Mouse (Mus musculus): ENCODE measurements at regions not wholly inside any gene's neighbourhood (a gene's known extent, or its start where the extent isn't known, plus 50 kb on each side); places are given as distances from the start of the nearest gene placed in this dataset.

DNA sequence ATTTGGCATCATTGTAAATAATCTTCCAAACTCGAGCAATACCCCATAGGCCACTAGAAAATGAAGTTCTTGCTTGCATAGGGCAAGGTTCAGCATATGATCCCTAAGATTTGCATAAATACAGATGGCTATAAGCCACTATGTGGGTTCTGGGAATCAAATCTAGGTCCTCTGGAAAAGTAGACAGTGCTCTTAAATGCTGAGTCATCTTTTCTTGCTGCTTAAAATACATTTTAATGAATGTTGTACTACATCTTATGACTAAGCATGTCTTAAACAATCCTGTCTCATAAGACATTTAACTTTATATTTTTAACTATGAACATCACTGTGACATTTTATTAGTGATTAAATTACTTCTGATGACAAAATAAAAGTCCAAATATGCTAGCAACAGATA lies 448.6 kb upstream of the Gm9747 start:
- Histone ChIP-seq H3K4me2 (no peak overlapping the region), H3K4me1 (no peaks in the 10 kb centered on the region), H3K27me3 (no peaks in the 10 kb centered on the region), H3K36me3 (no peaks in the 10 kb centered on the region), H3K27ac (no peak overlapping the region), H3K9ac (no peak overlapping the region), H3K4me3 (replicated peaks) (no peak overlapping the region), H3K9me3 (replicated peaks) (no peaks in the 10 kb centered on the region)
- WGBS: 58% methylated on average over 1 of the region's 1 CpGs
- ATAC-seq (replicated peaks; ENCODE audit: low FRiP score): no peak

DNA sequence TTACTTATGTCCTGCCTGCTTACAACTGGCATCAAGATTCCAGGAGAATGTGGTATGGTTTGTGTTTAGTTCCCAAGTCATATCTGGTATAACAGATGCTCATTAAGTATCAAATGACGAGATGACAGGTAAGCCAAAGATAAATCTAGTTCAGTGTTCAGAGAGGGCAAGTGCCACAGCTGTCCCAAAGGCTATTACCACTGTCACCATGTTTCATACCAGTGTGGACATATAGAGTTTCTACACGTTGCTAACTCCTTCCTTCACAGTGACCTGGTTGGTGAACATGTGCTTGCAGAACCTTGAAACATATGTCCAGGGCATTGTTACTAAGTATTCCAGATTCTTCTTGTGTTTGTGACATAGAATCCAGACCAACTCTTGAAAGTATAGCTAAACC lies 438.1 kb upstream of the Gm9747 start:
- Histone ChIP-seq H3K4me3 (replicated peaks) (no peak overlapping the region), H3K4me1 (no peaks in the 10 kb centered on the region), H3K4me2 (no peak overlapping the region), H3K9me3 (replicated peaks) (no peaks in the 10 kb centered on the region), H3K36me3 (no peaks in the 10 kb centered on the region), H3K9ac (no peak overlapping the region), H3K27ac (no peak overlapping the region), H3K27me3 (no peaks in the 10 kb centered on the region)
- WGBS: 60% methylated on average over 2 of the region's 2 CpGs
- no peak for ATAC-seq (replicated peaks; ENCODE audit: low FRiP score)

DNA sequence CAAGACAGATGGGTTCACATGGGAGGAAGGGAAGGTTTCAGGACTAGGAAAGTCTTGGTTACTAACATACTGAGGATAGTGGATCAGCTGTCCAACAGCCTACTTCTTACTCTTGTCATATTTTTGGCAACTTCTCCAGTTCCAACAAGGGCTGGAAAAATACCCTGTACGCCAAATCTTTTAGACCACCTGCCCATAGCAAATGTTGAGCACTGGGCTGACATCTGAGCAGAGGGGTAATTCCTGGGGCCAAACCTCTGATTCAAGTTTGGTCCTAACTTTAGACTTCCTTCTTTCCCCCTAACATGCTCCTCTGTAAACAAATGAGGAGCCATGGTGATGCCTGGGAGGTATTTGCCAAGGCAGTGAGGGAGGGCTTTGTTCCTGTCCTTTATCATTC lies 437.5 kb upstream of the Gm9747 start:
- no peak overlapping the region for H3K27ac ChIP-seq
- H3K27me3 ChIP-seq: no peaks in the 10 kb centered on the region
- H3K9ac ChIP-seq: no peak overlapping the region
- WGBS: 96% methylated on average over 1 of the region's 1 CpGs
- H3K4me3 ChIP-seq (replicated peaks): no peak overlapping the region
- H3K4me2 ChIP-seq: no peak overlapping the region
- ATAC-seq (replicated peaks; ENCODE audit: low FRiP score): no peak
- H3K36me3 ChIP-seq: no peaks in the 10 kb centered on the region
- H3K4me1 ChIP-seq: no peaks in the 10 kb centered on the region
- no peaks in the 10 kb centered on the region for H3K9me3 ChIP-seq (replicated peaks)

DNA sequence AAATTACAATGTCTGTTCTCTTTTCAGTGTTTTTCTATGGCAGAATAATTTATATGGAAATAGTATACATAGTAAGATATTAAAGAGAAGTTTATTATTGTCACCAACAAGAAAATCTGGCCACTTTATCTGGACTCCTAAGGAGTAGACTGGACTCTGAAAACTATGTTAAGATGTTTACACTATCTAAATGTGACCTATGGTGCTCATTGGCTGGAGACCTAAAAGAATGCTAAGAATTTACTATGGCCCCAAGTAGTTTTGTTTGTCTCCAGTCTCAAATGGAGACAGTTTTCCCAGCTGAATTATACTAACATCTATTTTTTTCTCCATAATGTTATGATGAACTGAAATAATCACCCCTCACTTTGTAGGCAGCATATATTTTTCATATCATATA lies 421.3 kb upstream of the Gm9747 start:
- ATAC-seq (replicated peaks; ENCODE audit: low FRiP score): 0 out of 2 replicates have a peak, but pooled peaks have one; percentile 60
- H3K36me3 ChIP-seq: no peaks in the 10 kb centered on the region
- no peak overlapping the region for H3K27ac ChIP-seq
- no peaks in the 10 kb centered on the region for H3K9me3 ChIP-seq (replicated peaks)
- no peak overlapping the region for H3K9ac ChIP-seq
- H3K4me1 ChIP-seq: no peaks in the 10 kb centered on the region
- H3K4me2 ChIP-seq: no peak overlapping the region
- no peak overlapping the region for H3K4me3 ChIP-seq (replicated peaks)
- H3K27me3 ChIP-seq: no peaks in the 10 kb centered on the region

DNA sequence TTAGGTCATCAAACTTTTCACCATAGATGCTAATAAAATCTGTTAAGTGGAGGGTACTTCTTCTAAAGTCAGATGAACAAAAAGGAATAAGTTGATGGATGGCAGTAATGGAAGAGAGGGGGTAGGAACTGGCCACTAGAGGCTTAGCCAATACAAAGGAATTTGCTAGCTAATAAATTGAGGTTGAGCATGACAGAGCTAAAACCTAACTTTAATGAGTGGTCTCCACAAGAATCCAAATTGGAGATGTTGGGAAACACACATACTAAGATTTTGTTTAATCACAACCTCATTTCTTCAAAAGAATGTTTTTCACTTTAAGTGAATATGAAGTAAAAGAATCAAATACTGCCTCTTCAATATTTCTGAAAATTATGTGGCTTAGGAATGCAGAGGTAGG lies 414.0 kb upstream of the Gm9747 start:
- ATAC-seq (replicated peaks; ENCODE audit: low FRiP score): no peak
- Histone ChIP-seq H3K9ac (no peak overlapping the region), H3K36me3 (no peaks in the 10 kb centered on the region), H3K27me3 (no peaks in the 10 kb centered on the region), H3K4me2 (no peak overlapping the region), H3K27ac (no peak overlapping the region), H3K4me1 (no peaks in the 10 kb centered on the region), H3K9me3 (replicated peaks) (no peaks in the 10 kb centered on the region), H3K4me3 (replicated peaks) (no peak overlapping the region)

DNA sequence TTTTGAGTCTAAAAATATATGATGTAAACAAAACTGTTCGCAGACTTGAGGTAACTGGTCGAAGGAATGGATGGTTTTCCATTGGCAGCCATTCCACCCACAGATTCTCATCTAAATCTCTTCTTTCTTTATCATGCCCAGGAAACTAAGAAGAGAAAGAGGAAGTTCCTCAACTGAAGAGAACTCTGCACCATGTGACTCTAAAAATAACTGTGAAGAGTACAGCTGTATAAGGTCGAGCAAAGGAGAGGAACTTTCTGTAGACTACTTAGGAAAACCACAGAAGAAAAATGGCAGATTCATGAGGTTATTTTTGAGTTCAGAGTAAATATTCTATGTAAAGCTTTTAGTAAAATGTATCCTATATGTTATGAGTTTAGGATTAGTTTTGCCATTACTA lies 390.9 kb upstream of the Gm9747 start:
- Histone ChIP-seq H3K4me3 (replicated peaks) (no peak overlapping the region), H3K27ac (no peak overlapping the region)
- ATAC-seq (replicated peaks; ENCODE audit: low FRiP score): no peak

DNA sequence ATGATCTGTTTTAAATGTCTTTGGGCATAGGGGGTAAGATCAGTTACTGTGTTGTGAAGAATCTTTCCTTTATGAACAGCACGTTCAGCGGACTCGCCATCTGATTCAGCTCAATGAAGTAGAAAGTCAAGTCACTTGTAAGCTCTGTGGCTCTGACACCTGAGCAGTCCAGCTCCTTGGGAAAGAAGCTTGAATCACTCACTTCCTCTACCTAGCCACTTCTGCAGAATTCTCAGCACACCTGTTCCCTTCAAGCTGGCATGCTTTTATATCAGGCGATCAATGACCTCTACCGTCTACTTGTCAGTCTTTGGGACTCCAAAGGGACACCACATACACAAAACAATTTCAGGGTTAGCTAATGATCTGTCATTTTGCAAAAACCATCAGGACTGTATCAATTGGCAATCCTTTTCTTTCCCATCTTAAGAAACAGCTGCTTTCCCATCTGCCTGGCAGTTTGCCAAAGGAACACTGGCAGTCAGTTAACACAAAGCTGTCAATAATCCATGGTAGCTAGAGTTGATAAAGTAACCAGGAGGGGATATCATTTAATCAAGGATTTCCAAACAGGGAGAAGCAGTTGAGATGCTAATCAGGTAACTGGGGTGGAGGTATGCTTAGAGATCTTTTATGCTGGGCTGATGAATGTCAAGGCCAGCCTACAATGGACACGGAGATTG lies 382.3 kb upstream of the Gm9747 start:
- Histone ChIP-seq H3K9me3 (replicated peaks) (no peaks in the 10 kb centered on the region), H3K4me1 (no peaks in the 10 kb centered on the region), H3K4me2 (no peak overlapping the region), H3K9ac (no peak overlapping the region), H3K4me3 (replicated peaks) (no peak overlapping the region), H3K27ac (no peak overlapping the region), H3K36me3 (no peaks in the 10 kb centered on the region), H3K27me3 (no peaks in the 10 kb centered on the region)
- ATAC-seq (replicated peaks; ENCODE audit: low FRiP score): no peak
- 77% methylated on average over 6 of the region's 6 CpGs for WGBS

More for the DNA sequence above, 390.9 kb upstream of the Gm9747 start:
- WGBS: 81% methylated on average over 3 of the region's 3 CpGs
- Histone ChIP-seq H3K4me2 (no peak overlapping the region), H3K27me3 (no peaks in the 10 kb centered on the region), H3K4me1 (no peaks in the 10 kb centered on the region), H3K36me3 (no peaks in the 10 kb centered on the region), H3K9me3 (replicated peaks) (no peaks in the 10 kb centered on the region), H3K9ac (no peak overlapping the region)

DNA sequence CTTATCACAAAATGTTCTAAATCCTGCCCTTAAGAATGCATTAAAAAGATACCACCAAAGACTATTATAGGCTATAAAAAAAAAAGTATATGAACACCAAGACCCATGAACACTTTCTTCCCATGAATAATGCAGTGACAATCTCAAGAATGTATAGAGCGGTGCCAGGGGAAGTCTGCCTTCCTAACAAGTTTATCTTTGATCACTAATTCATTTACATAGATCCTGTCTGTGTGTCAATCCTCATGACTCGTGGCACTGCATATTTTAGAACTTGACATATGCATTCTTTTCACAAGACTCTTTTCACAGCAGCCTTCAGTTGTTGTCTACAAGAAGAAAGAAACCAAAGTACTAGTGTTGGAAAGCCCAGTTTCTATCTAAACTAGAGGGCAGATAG lies 373.4 kb upstream of the Gm9747 start:
- Histone ChIP-seq H3K27me3 (no peaks in the 10 kb centered on the region), H3K4me1 (no peaks in the 10 kb centered on the region), H3K9me3 (replicated peaks) (no peaks in the 10 kb centered on the region), H3K4me3 (replicated peaks) (no peak overlapping the region), H3K27ac (no peak overlapping the region), H3K4me2 (no peak overlapping the region), H3K9ac (no peak overlapping the region), H3K36me3 (no peaks in the 10 kb centered on the region)
- WGBS: 69% methylated on average over 2 of the region's 2 CpGs
- ATAC-seq (replicated peaks; ENCODE audit: low FRiP score): no peak

DNA sequence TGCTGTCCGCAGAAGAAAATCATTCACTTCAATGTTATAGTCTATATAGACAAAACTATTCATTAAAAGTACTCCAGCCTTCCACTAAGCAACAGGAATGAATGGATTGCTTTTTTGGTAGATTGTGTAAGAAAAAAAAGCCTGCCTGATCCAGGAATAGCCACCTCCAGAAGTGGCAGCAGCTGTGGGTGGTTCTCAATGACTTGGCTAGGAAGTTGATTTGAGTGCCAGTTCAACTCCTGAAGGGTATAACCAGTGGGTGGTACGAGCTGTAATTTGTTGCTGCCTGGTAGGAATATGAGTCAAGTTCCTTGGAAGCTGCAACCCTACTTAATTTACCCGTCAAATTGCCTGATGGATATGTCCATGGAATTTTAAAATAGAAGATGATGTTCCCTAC lies 368.3 kb upstream of the Gm9747 start:
- H3K9me3 ChIP-seq (replicated peaks): no peaks in the 10 kb centered on the region
- H3K9ac ChIP-seq: no peak overlapping the region
- 83% methylated on average over 3 of the region's 3 CpGs for WGBS
- H3K36me3 ChIP-seq: no peaks in the 10 kb centered on the region
- no peak overlapping the region for H3K27ac ChIP-seq
- H3K4me3 ChIP-seq (replicated peaks): no peak overlapping the region
- no peak overlapping the region for H3K4me2 ChIP-seq
- H3K27me3 ChIP-seq: no peaks in the 10 kb centered on the region
- ATAC-seq (replicated peaks; ENCODE audit: low FRiP score): no peak
- H3K4me1 ChIP-seq: no peaks in the 10 kb centered on the region

DNA sequence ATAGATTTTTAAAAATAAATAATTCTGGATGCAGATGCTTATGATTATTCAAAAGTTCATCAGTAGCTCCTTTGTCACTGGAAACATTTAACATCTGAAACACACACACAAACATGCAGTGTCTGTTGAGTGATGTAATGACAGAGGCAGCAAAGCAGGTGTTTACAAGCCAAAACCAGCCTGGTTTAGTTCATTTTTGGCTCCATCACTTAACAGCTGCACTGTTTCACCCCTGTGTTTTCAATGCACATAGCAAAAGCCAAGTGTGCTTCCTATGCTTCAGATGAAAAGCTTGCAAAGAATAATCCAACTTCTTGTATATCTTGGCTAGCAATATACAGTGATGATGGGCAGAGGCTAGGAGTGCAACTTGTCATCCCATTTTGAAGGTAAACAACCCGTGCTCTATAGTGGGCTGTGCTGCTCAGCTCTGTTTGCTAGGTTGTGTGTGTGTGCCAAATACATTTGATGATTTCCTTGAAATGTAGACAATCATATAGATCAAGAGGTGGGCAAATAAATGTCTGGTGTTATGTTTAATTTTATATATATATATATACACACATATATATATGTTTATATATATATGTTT lies 345.9 kb upstream of the Gm9747 start:
- H3K9ac ChIP-seq: no peak overlapping the region
- no peak overlapping the region for H3K4me2 ChIP-seq
- no peaks in the 10 kb centered on the region for H3K9me3 ChIP-seq (replicated peaks)
- no peaks in the 10 kb centered on the region for H3K36me3 ChIP-seq
- H3K27ac ChIP-seq: no peak overlapping the region
- H3K4me1 ChIP-seq: no peaks in the 10 kb centered on the region
- H3K4me3 ChIP-seq (replicated peaks): no peak overlapping the region
- no peak for ATAC-seq (replicated peaks; ENCODE audit: low FRiP score)
- WGBS: 47% methylated on average over 1 of the region's 1 CpGs
- H3K27me3 ChIP-seq: no peaks in the 10 kb centered on the region

DNA sequence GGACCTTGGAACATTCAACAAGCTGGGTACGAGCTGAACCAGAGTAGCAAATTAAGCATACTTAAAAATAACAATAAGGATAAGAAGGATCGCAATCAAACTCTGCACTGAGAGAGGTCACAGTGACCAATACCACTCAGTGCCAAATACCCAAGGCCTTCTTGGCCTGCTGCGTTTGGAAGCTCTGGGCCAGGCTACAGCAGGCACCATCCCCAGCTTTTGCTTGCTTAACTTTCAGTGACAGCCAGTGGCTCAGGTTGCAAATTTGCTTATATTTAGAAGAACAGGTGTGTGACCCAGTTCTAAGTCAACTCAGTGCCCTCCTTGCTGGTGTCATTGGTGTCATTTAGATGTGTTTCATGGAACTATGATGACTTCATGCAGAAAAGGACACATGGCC lies 335.7 kb upstream of the Gm9747 start:
- H3K27ac ChIP-seq: no peak overlapping the region
- H3K4me2 ChIP-seq: no peak overlapping the region
- H3K27me3 ChIP-seq: no peaks in the 10 kb centered on the region
- H3K9ac ChIP-seq: no peak overlapping the region
- 83% methylated on average over 3 of the region's 3 CpGs for WGBS
- ATAC-seq (replicated peaks; ENCODE audit: low FRiP score): no peak
- no peak overlapping the region for H3K4me3 ChIP-seq (replicated peaks)
- H3K36me3 ChIP-seq: no peaks in the 10 kb centered on the region
- H3K4me1 ChIP-seq: no peaks in the 10 kb centered on the region
- no peaks in the 10 kb centered on the region for H3K9me3 ChIP-seq (replicated peaks)

DNA sequence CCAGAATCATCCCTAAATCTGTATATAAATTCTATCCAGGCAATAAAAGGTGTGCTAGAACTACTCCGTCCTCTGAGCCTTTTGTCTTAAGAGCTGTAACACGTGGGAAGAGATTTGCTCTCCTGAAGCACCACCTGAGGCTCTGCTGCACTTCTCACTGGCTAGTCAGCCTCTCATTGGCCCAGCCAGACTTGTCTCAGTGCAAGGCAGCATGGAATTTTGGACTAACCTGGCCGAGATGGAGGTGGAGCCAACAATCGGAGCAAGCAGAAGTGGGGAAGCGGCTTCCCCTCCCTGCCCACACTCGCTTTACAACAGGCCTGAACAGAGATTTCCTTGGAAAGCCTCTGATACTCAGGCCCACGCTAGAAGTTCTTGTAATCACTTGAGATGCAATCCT lies 332.1 kb upstream of the Gm9747 start:
- 70% methylated on average over 7 of the region's 7 CpGs for WGBS
- H3K4me1 ChIP-seq: no peaks in the 10 kb centered on the region
- no peaks in the 10 kb centered on the region for H3K36me3 ChIP-seq
- H3K9me3 ChIP-seq (replicated peaks): no peaks in the 10 kb centered on the region
- no peak overlapping the region for H3K4me3 ChIP-seq (replicated peaks)
- no peak overlapping the region for H3K27ac ChIP-seq
- no peak overlapping the region for H3K9ac ChIP-seq
- ATAC-seq (replicated peaks; ENCODE audit: low FRiP score): no peak
- H3K4me2 ChIP-seq: no peak overlapping the region
- no peaks in the 10 kb centered on the region for H3K27me3 ChIP-seq

DNA sequence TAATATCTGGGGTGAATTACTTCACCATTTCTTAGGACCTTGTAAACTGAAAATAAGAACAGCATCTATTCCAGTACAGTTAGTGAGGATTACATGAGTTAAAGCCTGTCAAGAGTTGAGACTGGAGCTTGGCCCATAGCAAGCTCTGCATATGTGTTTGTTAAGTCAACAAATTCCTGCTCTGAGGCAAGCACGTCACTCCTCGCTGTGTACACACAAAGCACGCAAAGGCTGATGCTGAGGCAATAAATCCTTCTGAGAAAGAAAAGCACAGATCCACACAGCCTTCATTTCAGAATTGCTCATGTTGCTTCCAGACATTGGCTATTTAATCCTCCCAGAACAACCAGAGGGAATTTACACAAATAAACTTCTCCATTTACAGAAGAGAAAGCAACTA lies 328.9 kb upstream of the Gm9747 start:
- peak overlapping the region; percentile 19 for H3K27ac ChIP-seq
- peak; percentile 83 for ATAC-seq (replicated peaks; ENCODE audit: low FRiP score)
- no peaks in the 10 kb centered on the region for H3K4me1 ChIP-seq
- H3K27me3 ChIP-seq: no peaks in the 10 kb centered on the region
- H3K4me2 ChIP-seq: no peak overlapping the region
- H3K9ac ChIP-seq: no peak overlapping the region
- H3K9me3 ChIP-seq (replicated peaks): no peaks in the 10 kb centered on the region
- 24% methylated on average over 3 of the region's 3 CpGs for WGBS
- H3K4me3 ChIP-seq (replicated peaks): no peak overlapping the region
- no peaks in the 10 kb centered on the region for H3K36me3 ChIP-seq
